Mouse (Mus musculus): Measurements from ENCODE around the gene Milr1. TPM values are rescaled to one million over a fixed set of nuclear protein-coding genes. Genes with fewer than 3 reads are reported as not detected.
"Not testable (repeated sequence)": the region's sequence is repeated elsewhere in the genome, so short reads cannot be mapped to it uniquely, and the experiment has no call there.

Milr1 gene
- polyA plus RNA-seq, 1 experiment from 2014 or later = 0.54 TPM

DNA sequence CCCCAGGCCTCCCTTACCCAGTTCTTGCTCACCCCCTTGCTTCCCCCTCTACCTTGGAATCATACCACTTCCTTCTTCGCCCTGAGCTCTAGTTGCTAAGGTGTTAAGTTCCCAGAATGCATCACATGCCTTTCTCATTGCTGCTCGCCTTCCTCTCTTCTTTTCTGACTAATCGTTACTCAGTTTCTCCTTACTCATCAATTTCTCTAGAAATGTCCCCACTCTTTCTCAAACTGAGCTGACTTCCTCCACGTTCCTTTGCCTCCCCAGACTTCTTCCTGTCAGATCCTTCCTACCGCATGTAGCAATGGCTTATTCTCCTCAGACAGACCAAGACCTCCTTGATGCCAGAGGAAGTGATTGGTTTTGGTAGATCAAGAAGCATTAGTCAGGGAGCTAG lies 34.5 kb upstream of the Milr1 start:
- WGBS = 88% methylated on average over 5 of the region's 5 CpGs
- Histone ChIP-seq H3K4me1 (no peaks in the 10 kb centered on the region), H3K4me3 (no peak overlapping the region), H3K27me3 (no peaks in the 10 kb centered on the region), H3K36me3 (ENCODE audit: poor library complexity, severe bottlenecking) (no peaks in the 10 kb centered on the region), H3K4me2 (no peak overlapping the region), H3K9ac (no peak overlapping the region), H3K9me3 (replicated peaks) (no peaks in the 10 kb centered on the region), H3K27ac (no peak overlapping the region)
- ATAC-seq = no peak

DNA sequence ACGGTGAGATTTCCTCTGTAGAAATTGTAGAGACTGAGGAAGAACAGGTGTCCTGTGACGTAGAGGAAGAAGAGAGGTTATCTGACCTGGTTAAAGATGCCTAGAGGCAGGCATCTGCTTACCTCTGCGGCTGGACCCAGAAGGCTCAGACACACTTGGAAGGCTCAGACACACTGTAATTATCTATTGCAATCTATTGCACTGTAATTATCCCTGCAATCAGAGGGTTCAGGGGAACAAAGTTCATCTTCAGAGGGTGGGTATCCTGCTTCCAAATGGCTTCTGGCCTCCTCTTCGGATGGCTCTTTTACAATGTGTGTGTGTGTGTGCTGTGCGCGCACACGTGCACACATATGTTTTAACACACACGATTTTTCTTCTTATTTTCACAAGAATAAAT lies 30.6 kb upstream of the Milr1 start:
- no peak overlapping the region for H3K27ac ChIP-seq
- no peak for ATAC-seq
- no peaks in the 10 kb centered on the region for H3K4me1 ChIP-seq
- no peak overlapping the region for H3K4me3 ChIP-seq
- H3K9me3 ChIP-seq (replicated peaks) = no peaks in the 10 kb centered on the region
- WGBS = 86% methylated on average over 8 of the region's 8 CpGs
- no peak overlapping the region for H3K4me2 ChIP-seq
- no peak overlapping the region for H3K9ac ChIP-seq
- H3K27me3 ChIP-seq = no peaks in the 10 kb centered on the region
- H3K36me3 ChIP-seq (ENCODE audit: poor library complexity, severe bottlenecking) = no peaks in the 10 kb centered on the region

DNA sequence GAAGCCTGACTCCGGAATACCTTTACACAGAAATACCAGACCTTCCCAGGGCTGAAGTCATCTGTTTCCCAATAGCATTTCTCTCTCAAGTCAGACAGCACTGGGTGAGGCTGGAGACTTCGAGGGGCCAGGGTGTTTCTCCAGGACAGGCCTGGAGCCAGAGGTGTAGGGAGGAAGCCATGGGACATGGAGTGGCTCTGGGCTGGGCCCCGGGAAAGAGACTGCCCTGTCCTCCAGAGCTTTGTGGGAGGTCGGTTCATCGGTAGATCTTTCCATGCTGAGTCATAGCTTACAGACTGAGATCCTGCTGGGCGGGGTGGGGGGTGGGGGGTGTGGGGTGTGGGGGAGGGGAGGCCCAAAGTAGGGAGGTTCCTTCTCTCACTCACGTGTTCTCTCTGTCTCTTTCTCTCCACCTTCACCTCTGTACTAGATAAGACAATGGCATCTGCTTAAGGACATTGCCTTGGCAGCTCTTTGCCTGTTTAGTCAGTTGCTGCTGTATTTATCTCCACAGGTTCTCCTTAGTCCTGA lies 28.1 kb upstream of the Milr1 start:
- Histone ChIP-seq H3K27ac (no peak overlapping the region), H3K9me3 (replicated peaks) (no peaks in the 10 kb centered on the region), H3K36me3 (ENCODE audit: poor library complexity, severe bottlenecking) (no peaks in the 10 kb centered on the region), H3K4me3 (no peak overlapping the region), H3K4me1 (0 out of 2 replicates have a peak, but pooled peaks cover under 1% of the 10 kb centered on the region), H3K4me2 (no peak overlapping the region), H3K9ac (no peak overlapping the region), H3K27me3 (no peaks in the 10 kb centered on the region)
- WGBS = 30% methylated on average over 7 of the region's 7 CpGs
- no peak for ATAC-seq

DNA sequence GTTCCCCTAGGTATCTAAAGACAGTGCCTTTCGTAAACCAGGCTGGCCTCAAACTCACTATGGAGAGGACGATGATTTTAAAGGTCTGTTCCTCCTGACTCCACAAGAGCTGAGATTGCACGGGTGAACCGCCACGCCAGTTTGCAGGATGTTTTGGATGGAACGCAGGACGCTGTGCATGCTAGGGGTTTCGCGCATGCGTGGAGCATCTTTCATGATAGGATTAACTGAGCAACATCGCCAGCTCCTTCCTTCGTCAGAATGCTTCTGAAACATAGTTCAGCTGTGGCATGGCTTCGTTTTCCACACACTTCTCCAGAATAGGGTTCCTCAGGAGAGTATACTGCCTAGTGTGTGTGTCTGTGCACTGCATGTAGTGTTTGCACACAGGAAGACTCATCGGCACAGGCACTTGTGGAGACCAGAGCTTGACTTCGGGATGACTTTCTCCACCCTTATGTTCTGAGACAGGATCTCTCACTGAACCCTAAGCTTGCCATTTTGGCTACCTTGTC lies 27.4 kb upstream of the Milr1 start:
- H3K4me1 ChIP-seq = peaks cover 8% of the 10 kb centered on the region; the same call in 1 of the 2 replicates
- no peak overlapping the region for H3K4me2 ChIP-seq
- 83% methylated on average over 15 of the region's 15 CpGs for whole genome bisulfite sequencing
- no peaks in the 10 kb centered on the region for H3K9me3 ChIP-seq (replicated peaks)
- no peak for ATAC-seq
- no peak overlapping the region for H3K4me3 ChIP-seq
- H3K27me3 ChIP-seq = no peaks in the 10 kb centered on the region
- no peak overlapping the region for H3K27ac ChIP-seq
- H3K36me3 ChIP-seq (ENCODE audit: poor library complexity, severe bottlenecking) = no peaks in the 10 kb centered on the region
- H3K9ac ChIP-seq = no peak overlapping the region

DNA sequence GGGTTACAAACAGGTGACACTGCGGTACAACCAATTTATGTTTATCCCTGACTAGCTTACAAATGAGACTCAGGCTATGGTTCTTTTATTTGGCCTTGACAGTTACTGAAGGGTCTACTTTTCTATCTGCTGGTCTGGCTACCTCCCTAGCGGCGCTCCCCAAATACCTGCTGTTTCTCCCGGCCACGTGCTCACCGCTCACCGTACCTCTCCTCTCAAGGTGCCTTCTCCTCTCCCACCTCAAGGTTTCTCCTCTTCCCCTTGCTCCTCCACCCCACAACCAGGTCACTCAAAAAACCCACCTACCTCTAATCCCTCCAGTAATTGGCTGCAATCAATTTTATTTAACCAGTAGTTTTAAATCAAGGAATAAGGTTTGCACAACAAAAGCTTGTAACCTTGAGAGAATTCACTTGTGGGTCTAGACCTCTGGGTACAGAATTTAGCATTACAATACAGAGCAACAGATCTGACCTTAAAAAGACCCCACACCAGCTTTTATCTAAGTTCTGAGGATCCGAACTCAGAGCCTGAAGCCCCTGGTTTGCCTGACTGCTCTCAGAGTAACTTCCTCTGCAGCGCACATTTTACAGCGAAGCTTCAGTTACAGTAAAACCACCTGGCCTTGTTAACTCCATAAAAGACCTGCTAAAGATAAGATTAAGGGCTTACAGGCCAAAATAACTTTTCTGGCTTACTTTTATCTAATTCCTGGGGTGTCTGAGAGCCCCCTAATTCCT lies 26.7 kb upstream of the Milr1 start:
- Histone ChIP-seq H3K4me3 (no peak overlapping the region), H3K9ac (no peak overlapping the region), H3K4me2 (no peak overlapping the region), H3K27ac (no peak overlapping the region), H3K27me3 (no peaks in the 10 kb centered on the region), H3K9me3 (replicated peaks) (no peaks in the 10 kb centered on the region), H3K36me3 (ENCODE audit: poor library complexity, severe bottlenecking) (no peaks in the 10 kb centered on the region), H3K4me1 (peaks cover 8% of the 10 kb centered on the region; the same call in 1 of the 2 replicates)
- WGBS = 86% methylated on average over 10 of the region's 10 CpGs
- ATAC-seq = no peak

DNA sequence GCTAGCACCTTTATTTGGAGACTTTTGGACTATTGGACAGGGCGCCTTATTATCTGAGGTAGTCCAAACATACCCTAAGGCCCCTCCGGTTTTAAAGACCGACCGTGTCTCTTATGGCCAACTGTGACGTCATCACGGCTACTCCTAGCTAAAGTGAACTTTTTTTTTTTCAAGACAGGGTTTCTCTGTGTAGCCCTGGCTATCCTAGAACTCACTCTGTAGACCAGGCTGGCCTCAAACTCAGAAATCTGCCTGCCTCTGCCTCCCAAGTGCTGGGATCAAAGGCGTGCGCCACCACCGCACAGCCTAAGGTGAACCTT lies 26.1 kb upstream of the Milr1 start:
- not testable (repeated sequence) for H3K27me3 ChIP-seq; H3K27ac ChIP-seq; H3K4me2 ChIP-seq; H3K4me1 ChIP-seq; H3K9ac ChIP-seq; H3K9me3 ChIP-seq (replicated peaks); ATAC-seq; H3K4me3 ChIP-seq; H3K36me3 ChIP-seq (ENCODE audit: poor library complexity, severe bottlenecking)
- WGBS = 93% methylated on average over 9 of the region's 9 CpGs

DNA sequence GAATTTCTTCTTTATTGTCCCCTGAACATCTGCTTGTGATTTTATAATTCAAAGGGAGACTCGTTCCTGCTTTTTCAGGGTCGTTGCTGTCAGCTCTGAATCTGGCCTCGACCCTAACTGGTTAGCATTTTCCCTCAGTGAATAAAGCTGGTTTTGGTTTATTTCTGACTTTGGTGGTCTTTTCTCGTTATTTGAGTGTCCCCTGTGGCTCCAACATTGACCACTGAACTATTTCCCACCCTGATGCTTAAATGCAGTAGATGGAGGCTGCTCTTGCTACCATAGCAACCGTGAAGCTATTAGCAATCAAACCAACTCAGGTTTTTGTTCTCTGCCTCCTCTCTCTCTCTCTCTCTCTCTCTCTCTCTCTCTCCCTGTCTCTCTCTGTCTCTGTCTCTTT lies 23.1 kb upstream of the Milr1 start:
- ATAC-seq = no peak
- WGBS = 33% methylated on average over 5 of the region's 5 CpGs

DNA sequence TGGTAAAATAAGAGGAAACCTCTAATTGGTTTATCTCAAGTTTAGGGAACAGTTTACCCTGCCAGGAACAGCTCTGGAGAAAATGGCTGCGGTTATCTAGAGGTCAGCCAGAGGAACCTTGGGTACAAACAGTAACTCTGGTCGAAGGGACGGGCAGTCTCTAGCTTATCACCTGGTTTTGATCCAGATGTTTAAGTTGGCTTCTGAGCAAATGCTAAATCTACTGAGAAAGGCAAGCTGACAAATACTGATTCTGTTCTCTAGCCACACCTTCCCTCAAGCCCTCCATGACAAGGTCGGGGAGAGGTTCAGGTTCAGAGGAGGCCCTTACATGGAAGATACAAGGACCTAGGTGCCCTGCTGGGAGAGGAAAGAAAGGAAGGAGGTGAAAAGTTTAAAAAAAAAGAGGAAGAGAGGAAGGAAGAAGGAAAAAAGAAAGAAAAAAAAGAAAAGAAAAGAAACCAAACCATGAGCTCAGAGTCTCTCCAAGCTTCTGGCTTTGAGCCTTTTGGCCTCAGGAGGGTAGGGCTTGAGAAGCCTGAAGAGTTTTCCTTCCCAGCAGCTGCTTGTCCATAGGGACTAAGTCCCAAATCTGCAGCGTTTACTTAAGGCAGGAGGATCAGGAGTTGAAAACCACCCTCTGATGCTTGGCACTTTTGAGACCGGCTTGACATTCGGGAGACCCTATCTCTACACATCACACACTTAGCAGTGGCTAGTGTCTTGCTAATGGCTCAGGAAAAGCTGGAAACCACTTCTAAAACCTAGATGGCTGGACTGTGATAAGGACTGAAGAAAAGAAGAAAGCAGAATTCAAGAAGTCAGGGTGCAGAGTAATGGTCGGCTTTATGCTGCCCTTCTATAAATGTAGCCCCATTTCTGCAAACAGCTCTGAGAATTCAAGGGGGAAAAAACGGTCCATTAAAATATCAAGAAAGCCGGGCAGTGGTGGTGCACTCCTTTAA lies 22.3 kb upstream of the Milr1 start:
- 87% methylated on average over 10 of the region's 10 CpGs for WGBS
- H3K36me3 ChIP-seq (ENCODE audit: poor library complexity, severe bottlenecking) = no peaks in the 10 kb centered on the region
- peaks cover 8% of the 10 kb centered on the region; the same call in 1 of the 2 replicates for H3K4me1 ChIP-seq
- H3K4me2 ChIP-seq = no peak overlapping the region
- H3K27ac ChIP-seq = no peak overlapping the region
- H3K9ac ChIP-seq = no peak overlapping the region
- 0 out of 2 replicates have a peak, but pooled peaks cover 5% of the 10 kb centered on the region for H3K9me3 ChIP-seq (replicated peaks)
- ATAC-seq = no peak
- H3K4me3 ChIP-seq = no peak overlapping the region
- H3K27me3 ChIP-seq = no peaks in the 10 kb centered on the region

More for the DNA sequence above, 23.1 kb upstream of the Milr1 start:
- Histone ChIP-seq H3K9ac (no peak overlapping the region), H3K4me1 (peaks cover 8% of the 10 kb centered on the region; the same call in 1 of the 2 replicates), H3K27me3 (no peaks in the 10 kb centered on the region), H3K9me3 (replicated peaks) (0 out of 2 replicates have a peak, but pooled peaks cover 5% of the 10 kb centered on the region), H3K27ac (no peak overlapping the region), H3K4me3 (no peak overlapping the region), H3K4me2 (no peak overlapping the region), H3K36me3 (ENCODE audit: poor library complexity, severe bottlenecking) (no peaks in the 10 kb centered on the region)

DNA sequence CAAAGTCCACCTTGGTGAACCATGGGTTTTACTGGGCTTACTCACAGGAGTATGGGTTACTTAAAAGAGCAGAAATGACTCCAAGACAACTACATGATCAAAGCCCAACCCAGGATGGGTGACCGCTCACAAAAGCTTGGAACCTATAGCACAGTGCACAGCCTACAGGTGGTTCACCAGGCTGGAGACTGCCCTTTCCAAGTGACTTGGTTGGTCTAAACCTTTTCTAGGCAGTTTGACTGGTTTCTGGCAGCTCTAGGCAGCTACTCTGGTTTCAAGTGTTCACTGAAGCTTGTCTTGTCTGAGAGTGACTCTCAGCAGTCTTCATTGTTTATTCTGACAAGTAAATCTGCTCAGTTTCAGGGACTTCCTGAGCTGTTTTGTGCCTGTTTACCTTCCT lies 21.4 kb upstream of the Milr1 start:
- Histone ChIP-seq H3K27me3 (no peaks in the 10 kb centered on the region), H3K36me3 (ENCODE audit: poor library complexity, severe bottlenecking) (no peaks in the 10 kb centered on the region), H3K27ac (no peak overlapping the region), H3K4me3 (no peak overlapping the region), H3K4me1 (peaks cover 8% of the 10 kb centered on the region; the same call in 1 of the 2 replicates), H3K9ac (no peak overlapping the region), H3K9me3 (replicated peaks) (0 out of 2 replicates have a peak, but pooled peaks cover 5% of the 10 kb centered on the region), H3K4me2 (no peak overlapping the region)
- ATAC-seq = no peak
- WGBS = 100% methylated on average over 1 of the region's 1 CpGs

DNA sequence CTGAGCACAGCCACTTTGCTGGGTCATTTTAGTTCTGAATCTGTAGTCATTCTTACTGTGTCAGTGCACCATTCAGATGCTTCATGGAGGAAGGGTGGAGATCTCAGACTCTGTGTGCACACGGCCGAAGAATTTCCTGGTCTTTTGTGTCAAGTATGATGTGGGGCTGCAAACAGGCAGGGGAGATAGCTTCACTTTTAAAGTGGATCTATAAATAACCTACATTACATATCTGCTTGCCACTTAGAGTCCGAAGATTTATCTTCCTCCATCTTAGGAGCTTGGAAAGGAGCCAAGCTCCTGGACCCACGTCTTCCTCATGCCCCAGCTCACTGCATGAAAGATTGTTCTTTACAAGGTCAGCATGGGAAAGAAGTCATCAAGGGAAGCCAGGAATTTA lies 20.3 kb upstream of the Milr1 start:
- H3K27ac ChIP-seq = no peak overlapping the region
- ATAC-seq = no peak
- H3K9me3 ChIP-seq (replicated peaks) = 0 out of 2 replicates have a peak, but pooled peaks cover 5% of the 10 kb centered on the region

DNA sequence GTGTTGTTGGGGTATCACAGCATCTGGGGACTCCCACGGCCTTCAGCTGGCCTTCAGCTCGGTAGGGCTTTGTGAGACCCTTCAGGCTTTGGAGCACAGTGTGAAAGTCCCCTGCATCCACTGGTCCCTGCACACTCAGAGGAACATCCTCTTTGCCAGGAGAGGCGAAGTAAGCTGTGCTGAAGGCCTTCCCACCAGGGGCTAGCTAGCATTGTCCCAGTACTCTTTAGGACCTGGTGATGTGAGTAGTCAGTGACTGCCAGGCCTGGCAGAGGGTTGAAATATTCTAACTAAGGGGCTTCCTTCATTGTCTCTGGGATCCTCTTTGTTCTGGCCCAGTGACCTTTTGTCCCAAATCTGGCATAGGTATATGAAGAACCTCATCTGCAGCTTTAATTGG lies 14.4 kb upstream of the Milr1 start:
- H3K4me3 ChIP-seq = no peak overlapping the region
- no peak for ATAC-seq
- no peaks in the 10 kb centered on the region for H3K27me3 ChIP-seq
- peak overlapping the region; percentile 86 for H3K27ac ChIP-seq
- no peaks in the 10 kb centered on the region for H3K9me3 ChIP-seq (replicated peaks)
- peak overlapping the region; percentile 40; the same call in 1 of the 2 replicates for H3K9ac ChIP-seq
- WGBS = 28% methylated on average over 3 of the region's 3 CpGs
- H3K36me3 ChIP-seq (ENCODE audit: poor library complexity, severe bottlenecking) = no peaks in the 10 kb centered on the region
- peaks cover 23% of the 10 kb centered on the region for H3K4me1 ChIP-seq
- no peak overlapping the region for H3K4me2 ChIP-seq

More for the DNA sequence above, 20.3 kb upstream of the Milr1 start:
- no peak overlapping the region for H3K4me3 ChIP-seq
- H3K4me2 ChIP-seq = no peak overlapping the region
- H3K4me1 ChIP-seq = peaks cover 8% of the 10 kb centered on the region; the same call in 1 of the 2 replicates
- no peaks in the 10 kb centered on the region for H3K36me3 ChIP-seq (ENCODE audit: poor library complexity, severe bottlenecking)
- H3K9ac ChIP-seq = no peak overlapping the region
- H3K27me3 ChIP-seq = no peaks in the 10 kb centered on the region
- WGBS = 88% methylated on average over 4 of the region's 4 CpGs

DNA sequence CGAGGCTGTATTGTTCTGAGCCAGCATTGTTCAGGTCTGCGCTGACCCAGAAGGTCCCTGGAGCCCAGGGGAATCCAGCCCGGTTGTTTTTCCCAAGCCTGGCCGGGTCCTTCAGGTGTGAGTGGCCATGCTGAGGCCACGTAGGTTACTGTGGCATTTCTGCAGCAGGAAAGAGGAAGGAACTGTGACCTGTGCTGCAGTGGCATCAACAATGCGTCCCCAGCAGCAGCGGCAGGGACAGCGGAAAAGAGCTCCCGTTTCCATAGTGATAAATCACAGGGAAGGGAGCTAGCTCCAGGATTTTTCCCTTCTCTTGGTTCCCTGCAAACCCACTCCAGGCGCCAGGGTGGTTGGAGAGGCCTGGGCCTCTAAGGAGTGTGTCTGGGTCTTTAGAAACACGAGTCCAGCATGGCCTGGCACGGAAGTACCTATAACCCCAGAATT lies 13.8 kb upstream of the Milr1 start:
- Histone ChIP-seq H3K9me3 (replicated peaks) (no peaks in the 10 kb centered on the region), H3K4me3 (no peak overlapping the region), H3K36me3 (ENCODE audit: poor library complexity, severe bottlenecking) (no peaks in the 10 kb centered on the region), H3K4me2 (peak overlapping the region; percentile 33), H3K27me3 (no peaks in the 10 kb centered on the region), H3K4me1 (peaks cover 23% of the 10 kb centered on the region), H3K27ac (peak overlapping the region; percentile 86), H3K9ac (peak overlapping the region; percentile 40)
- WGBS = 7% methylated on average over 12 of the region's 12 CpGs
- ATAC-seq = peak; percentile 65
